Mouse (Mus musculus) MEL (cell line): ENCODE data around the gene Dlgap1.

Source experiments
- BHLHE40 ChIP-seq: IDR thresholded peaks from 2 replicates; pipeline ENCODE4 v1.6.1; 2012; ENCODE audit warnings: low read depth, mild to moderate bottlenecking, inconsistent platforms, low read length, improper control_type of control experiment, borderline replicate concordance
- CTCF ChIP-seq, 3 experiments: IDR thresholded peaks in 2 of 3; conservative IDR thresholded peaks in 1 of 3; 2 replicates each; pipeline ENCODE4 v1.5.1; 2011 to 2012; ENCODE audit warnings: low read length in 3 of 3, low read depth in 2 of 3, mild to moderate bottlenecking in 2 of 3, improper control_type of control experiment in 1 of 3, inconsistent platforms in 1 of 3, mixed read lengths in 1 of 3, moderate library complexity in 1 of 3; ENCODE audit not compliant: control insufficient read depth in 1 of 3, insufficient read depth in 1 of 3, poor library complexity in 1 of 3, severe bottlenecking in 1 of 3
- EP300 ChIP-seq, 2 experiments: IDR thresholded peaks; 2 replicates each; pipeline ENCODE4 v1.6.1; 2011; ENCODE audit warnings: improper control_type of control experiment in 2 of 2, low read length in 2 of 2, low read depth in 1 of 2, mild to moderate bottlenecking in 1 of 2
- ETS1 ChIP-seq: IDR thresholded peaks from 2 replicates; pipeline ENCODE4 v1.6.1; 2012; ENCODE audit warnings: low read depth, mild to moderate bottlenecking, inconsistent platforms, low read length, improper control_type of control experiment, moderate library complexity
- MAFK ChIP-seq: IDR thresholded peaks from 2 replicates; pipeline ENCODE4 v1.6.1; 2011; ENCODE audit warnings: low read depth, mild to moderate bottlenecking, low read length, improper control_type of control experiment, borderline replicate concordance
- MAZ ChIP-seq: IDR thresholded peaks from 2 replicates; pipeline ENCODE4 v1.6.1; 2012; ENCODE audit warnings: low read depth, mild to moderate bottlenecking, inconsistent platforms, low read length, improper control_type of control experiment
- MYC ChIP-seq: IDR thresholded peaks from 2 replicates; pipeline ENCODE4 v1.6.1; 2011; ENCODE audit warnings: low read depth, mild to moderate bottlenecking, low read length, improper control_type of control experiment, moderate library complexity
- POLR2A ChIP-seq, 2 experiments: IDR thresholded peaks; 2 replicates each; pipeline ENCODE4 v1.6.1; 2011 to 2012; ENCODE audit warnings: low read length in 2 of 2, mild to moderate bottlenecking in 2 of 2, control low read depth in 1 of 2, improper control_type of control experiment in 1 of 2, low read depth in 1 of 2, moderate library complexity in 1 of 2; ENCODE audit not compliant: control insufficient read depth in 1 of 2, insufficient read depth in 1 of 2, poor library complexity in 1 of 2
- POLR2AphosphoS2 ChIP-seq: IDR thresholded peaks from 2 replicates; pipeline ENCODE4 v1.6.1; 2011; ENCODE audit warnings: low read length, improper control_type of control experiment
- RAD21 ChIP-seq: IDR thresholded peaks from 2 replicates; pipeline ENCODE4 v1.6.1; 2011; ENCODE audit warnings: mild to moderate bottlenecking, low read depth, low read length, improper control_type of control experiment
- TAL1 ChIP-seq: IDR thresholded peaks from 2 replicates; pipeline ENCODE4 v1.6.1; 2012; ENCODE audit warnings: mild to moderate bottlenecking, inconsistent platforms, low read length, moderate library complexity, mixed read lengths
- TBP ChIP-seq: IDR thresholded peaks from 2 replicates; pipeline ENCODE4 v1.8.0; 2011; ENCODE audit warnings: low read depth, low read length, improper control_type of control experiment
- UBTF ChIP-seq: IDR thresholded peaks from 2 replicates; pipeline ENCODE4 v1.6.1; 2012; ENCODE audit warnings: low read depth, mild to moderate bottlenecking, inconsistent platforms, low read length, improper control_type of control experiment, moderate library complexity, borderline replicate concordance; ENCODE audit not compliant: insufficient read depth
- ZMIZ1 ChIP-seq: IDR thresholded peaks from 2 replicates; pipeline ENCODE4 v1.6.1; 2012; ENCODE audit warnings: low read depth, mild to moderate bottlenecking, inconsistent platforms, low read length, improper control_type of control experiment, moderate library complexity

DNA sequence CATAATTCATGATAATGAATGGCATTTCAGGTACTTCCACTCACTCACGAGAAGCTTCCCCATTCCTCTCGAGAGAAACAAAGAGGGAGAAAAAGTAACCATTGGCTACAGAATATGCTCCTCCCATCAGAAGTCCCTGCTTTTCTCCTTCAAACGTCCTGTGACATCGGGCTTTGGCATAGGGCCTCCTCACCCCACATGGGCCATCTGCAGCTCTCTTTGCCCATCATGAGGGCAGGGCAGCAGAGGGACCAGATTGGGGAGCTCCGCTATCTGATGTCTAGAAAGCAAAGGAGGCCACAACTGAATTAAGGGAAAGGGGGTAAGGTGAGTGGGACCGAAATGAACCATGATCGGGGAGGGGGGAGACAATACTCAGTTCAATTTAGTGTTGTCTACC is 47.6 kb downstream of the Dlgap1 start:
- TF ChIP-seq BHLHE40 (no peak), POLR2A (IDR thresholded peaks at IDR 0.05; ENCODE audit: control insufficient read depth in 1 of 2, insufficient read depth in 1 of 2, low read depth in 1 of 2, low read length in 2 of 2, poor library complexity in 1 of 2) (no peak), MAZ (no peak), RAD21 (no peak), MYC (no peak), MAFK (no peak), CTCF (IDR thresholded peaks at IDR 0.05 in 2 of 3, conservative IDR thresholded peaks at IDR 0.05 in 1 of 3; ENCODE audit: control insufficient read depth in 1 of 3, insufficient read depth in 1 of 3, low read depth in 2 of 3, low read length in 3 of 3, poor library complexity in 1 of 3, severe bottlenecking in 1 of 3) (no peak), TAL1 (no peak), EP300 (IDR thresholded peaks at IDR 0.05; ENCODE audit: low read depth in 1 of 2, low read length in 2 of 2) (no peak), TBP (no peak), UBTF (no peak), ZMIZ1 (no peak), POLR2AphosphoS2 (no peak), ETS1 (no peak)
